Mouse (Mus musculus): ENCODE results near the gene 1700029H14Rik. TPM values are rescaled to one million over a fixed set of nuclear protein-coding genes. Genes with fewer than 3 reads are reported as not detected.

1700029H14Rik gene
- polyA plus RNA-seq, 1 experiment from 2014 or later, result not detected

DNA sequence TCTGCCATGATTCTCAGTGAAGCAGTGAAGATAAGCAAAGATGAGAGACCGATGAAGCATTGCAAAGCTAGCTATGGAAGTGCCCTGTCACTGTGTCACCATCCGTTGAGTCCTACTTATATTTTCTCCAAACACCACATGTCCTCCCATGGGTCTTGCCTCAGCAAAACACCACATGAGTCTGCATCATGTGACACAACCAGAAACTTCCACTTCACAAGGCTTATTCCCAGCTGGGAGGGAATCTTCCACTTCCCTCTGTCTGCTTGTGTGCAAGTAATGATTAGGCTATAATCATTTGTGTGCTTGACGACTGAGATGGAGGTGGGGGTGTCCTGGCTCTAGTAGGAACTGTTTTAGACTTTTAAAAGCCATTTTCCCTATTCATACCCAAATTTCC, 61.0 kb downstream of the 1700029H14Rik start:
- no peaks in the 10 kb centered on the region for H3K9me3 ChIP-seq
- 82% methylated on average over 3 of the region's 3 CpGs for WGBS
- no peak for ATAC-seq (ENCODE audit: borderline replicate concordance, extremely low read depth, low FRiP score, low TSS enrichment)
- H3K4me3 ChIP-seq, result no peak overlapping the region
- H3K27ac ChIP-seq, result no peak overlapping the region
- H3K27me3 ChIP-seq, result no peaks in the 10 kb centered on the region
- no peaks in the 10 kb centered on the region for H3K36me3 ChIP-seq
- peaks cover 12% of the 10 kb centered on the region; the same call in 1 of the 2 replicates for H3K4me1 ChIP-seq
- H3K4me2 ChIP-seq, result no peak overlapping the region
- no peak overlapping the region for H3K9ac ChIP-seq

Other genes with a start within 250 kb of the 1700029H14Rik start
- gene Tfdp1, start 223.7 kb downstream of the 1700029H14Rik start, polyA plus RNA-seq (2015; fragmentation: Nextera tagmentation; extraction: Ambion mirVana), result 187 TPM in 2 replicates
- gene Atp4b, start 165.6 kb downstream of the 1700029H14Rik start, polyA plus RNA-seq (2015; fragmentation: Nextera tagmentation; extraction: Ambion mirVana), result not detected in 2 replicates
- gene Grk1, start 157.4 kb downstream of the 1700029H14Rik start, polyA plus RNA-seq (2015; fragmentation: Nextera tagmentation; extraction: Ambion mirVana), result 0.03 TPM in 1 of 2 replicates, not detected in the other
- 0.67 and 0.75 TPM in 2 replicates for gene Tmem255b, start 127.3 kb downstream of the 1700029H14Rik start, polyA plus RNA-seq (2015; fragmentation: Nextera tagmentation; extraction: Ambion mirVana)
- 74.8 and 85.7 TPM in 2 replicates for gene Gas6, start 68.0 kb downstream of the 1700029H14Rik start, polyA plus RNA-seq (2015; fragmentation: Nextera tagmentation; extraction: Ambion mirVana)
- 42.8 and 45.6 TPM in 2 replicates for gene Rasa3, start 115.1 kb upstream of the 1700029H14Rik start, polyA plus RNA-seq (2015; fragmentation: Nextera tagmentation; extraction: Ambion mirVana)
- gene Cfap97d2, start 143.4 kb upstream of the 1700029H14Rik start, polyA plus RNA-seq (2015; fragmentation: Nextera tagmentation; extraction: Ambion mirVana), result 0.17 and 0.24 TPM in 2 replicates
- gene Cdc16, start 195.2 kb upstream of the 1700029H14Rik start, polyA plus RNA-seq (2015; fragmentation: Nextera tagmentation; extraction: Ambion mirVana), result 214 and 215 TPM in 2 replicates
- 41.9 and 45.4 TPM in 2 replicates for gene Upf3a, start 223.2 kb upstream of the 1700029H14Rik start, polyA plus RNA-seq (2015; fragmentation: Nextera tagmentation; extraction: Ambion mirVana)

All from lung, embryonic 15.5 days (tissue).